Comparison of ENCODE assay signal across 19 mouse cellular contexts in the genomic region with DNA sequence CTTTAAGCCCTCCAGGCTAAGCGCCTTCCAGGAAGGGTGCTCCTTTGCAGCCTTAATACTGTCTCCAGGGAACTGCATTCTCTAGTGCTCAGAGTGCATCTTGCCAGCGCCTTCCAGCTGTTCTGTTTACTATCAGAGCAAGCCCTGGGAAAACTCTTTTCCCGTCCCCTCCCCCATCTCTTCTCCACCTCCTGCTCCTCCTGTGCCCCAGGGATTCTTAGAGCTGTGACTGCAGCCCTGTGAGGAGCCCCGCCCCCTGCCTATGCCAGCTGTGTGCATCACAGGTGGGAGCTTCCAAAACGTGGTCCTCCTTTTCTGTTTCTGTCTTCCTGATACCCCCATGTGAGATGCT.
DNase-seq lines count a peak whose midpoint lies in the region; ATAC-seq and TF ChIP-seq lines count a peak whose summit lies in the region.
"Had no signal": no experiment of that assay in that cellular context is flagged by ENCODE, and none has a peak within 500 bp of the region (broad histone marks: within the 10 kb centered on the region; RNA-seq: fewer than 3 reads in every experiment).

No protein-coding gene starts in this region.

- H3K36me3 ChIP-seq in forebrain, embryonic 10.5 days (replicated peaks): no peaks in the 10 kb centered on the region
- H3K36me3 ChIP-seq in forebrain, embryonic 12.5 days (replicated peaks): no peaks in the 10 kb centered on the region
- H3K36me3 ChIP-seq in midbrain, embryonic 11.5 days (ENCODE audit: control insufficient read depth, insufficient read depth, low read length): no peaks in the 10 kb centered on the region
- H3K36me3 ChIP-seq in midbrain, embryonic 10.5 days: no peaks in the 10 kb centered on the region
- no peaks in the 10 kb centered on the region for H3K36me3 ChIP-seq in midbrain, embryonic 15.5 days (replicated peaks)
- H3K36me3 ChIP-seq: embryonic facial prominence, embryonic 15.5 days; heart, embryonic 13.5 days; limb, embryonic 15.5 days; liver, embryonic 15.5 days; neural tube, embryonic 12.5 days had no signal

- H3K9ac ChIP-seq in forebrain, embryonic 12.5 days: no peak overlapping the region
- no peak overlapping the region for H3K9ac ChIP-seq in midbrain, embryonic 11.5 days (ENCODE audit: low read length)
- H3K9ac ChIP-seq in midbrain, embryonic 15.5 days: no peak overlapping the region
- H3K9ac ChIP-seq: embryonic facial prominence, embryonic 15.5 days; heart, embryonic 13.5 days; limb, embryonic 15.5 days; liver, embryonic 15.5 days; neural tube, embryonic 12.5 days had no signal

- no peak for TF ChIP-seq CTCF in brain, embryonic 14.5 days (IDR thresholded peaks at IDR 0.05; ENCODE audit: borderline replicate concordance, extremely low read depth, insufficient read depth, insufficient read length)

- H3K4me2 ChIP-seq in forebrain, embryonic 12.5 days: no peak overlapping the region
- no peak overlapping the region for H3K4me2 ChIP-seq in midbrain, embryonic 11.5 days
- H3K4me2 ChIP-seq in midbrain, embryonic 15.5 days: no peak overlapping the region
- H3K4me2 ChIP-seq: embryonic facial prominence, embryonic 15.5 days; heart, embryonic 13.5 days; limb, embryonic 15.5 days; liver, embryonic 15.5 days; neural tube, embryonic 12.5 days had no signal

- H3K4me1 ChIP-seq in forebrain, embryonic 10.5 days: peaks cover 49% of the 10 kb centered on the region
- peaks cover 36% of the 10 kb centered on the region for H3K4me1 ChIP-seq in forebrain, embryonic 12.5 days
- H3K4me1 ChIP-seq in midbrain, embryonic 11.5 days (ENCODE audit: control insufficient read depth, insufficient read depth, low read length): peaks cover 5% of the 10 kb centered on the region
- H3K4me1 ChIP-seq in midbrain, embryonic 10.5 days: peaks cover 45% of the 10 kb centered on the region
- H3K4me1 ChIP-seq in midbrain, embryonic 15.5 days: peaks cover 31% of the 10 kb centered on the region
- H3K4me1 ChIP-seq: liver, embryonic 15.5 days had no signal

- TF ChIP-seq POLR2A in brain, embryonic 14.5 days (IDR thresholded peaks at IDR 0.05; ENCODE audit: borderline replicate concordance, extremely low read depth, insufficient read depth, insufficient read length, poor library complexity, severe bottlenecking): no peak

- no peak for ATAC-seq in forebrain, embryonic 12.5 days (ENCODE audit: low FRiP score)
- ATAC-seq in midbrain, embryonic 11.5 days (ENCODE audit: low FRiP score): 0 out of 2 replicates have a peak, but pooled peaks have one; percentile 11
- ATAC-seq in midbrain, embryonic 15.5 days (replicated peaks): peak; percentile 35; the same call in 1 of the 2 replicates

- no peak for DNase-seq in forebrain, embryonic 10.5 days (ENCODE audit: extremely low spot score, low spot score)
- no peak for DNase-seq in midbrain, embryonic 11.5 days (ENCODE audit: low spot score, missing footprints)
- no peak for DNase-seq in midbrain, embryonic 10.5 days (ENCODE audit: low spot score)
- DNase-seq in brain, embryonic 14.5 days (ENCODE audit: low read depth): peak; percentile 56
- DNase-seq in adrenal gland, postnatal 14 days: no peak
- no peak for DNase-seq in embryo, embryonic 10.5 days (ENCODE audit: low spot score)
- DNase-seq: cerebellum, adult 8-10 months; gastrocnemius, adult 2 months; kidney, adult 18-20 months; right cerebral cortex, postnatal 25 days; thymus, adult 18-20 months had no signal

- H3K27me3 ChIP-seq in forebrain, embryonic 10.5 days (ENCODE audit: poor library complexity, severe bottlenecking): peaks cover 73% of the 10 kb centered on the region
- H3K27me3 ChIP-seq in forebrain, embryonic 12.5 days: peaks cover 69% of the 10 kb centered on the region
- H3K27me3 ChIP-seq in midbrain, embryonic 11.5 days (ENCODE audit: control insufficient read depth, insufficient read depth, low read length): no peaks in the 10 kb centered on the region
- H3K27me3 ChIP-seq in midbrain, embryonic 10.5 days (ENCODE audit: low read depth, poor library complexity, severe bottlenecking): peaks cover 50% of the 10 kb centered on the region
- H3K27me3 ChIP-seq in midbrain, embryonic 15.5 days (replicated peaks): no peaks in the 10 kb centered on the region

- H3K9me3 ChIP-seq in forebrain, embryonic 10.5 days: no peaks in the 10 kb centered on the region
- H3K9me3 ChIP-seq in forebrain, embryonic 12.5 days: no peaks in the 10 kb centered on the region
- H3K9me3 ChIP-seq in midbrain, embryonic 11.5 days (ENCODE audit: control insufficient read depth, low read length): no peaks in the 10 kb centered on the region
- H3K9me3 ChIP-seq in midbrain, embryonic 10.5 days (replicated peaks): no peaks in the 10 kb centered on the region
- no peaks in the 10 kb centered on the region for H3K9me3 ChIP-seq in midbrain, embryonic 15.5 days
- H3K9me3 ChIP-seq: embryonic facial prominence, embryonic 15.5 days; heart, embryonic 13.5 days; limb, embryonic 15.5 days; liver, embryonic 15.5 days; neural tube, embryonic 12.5 days had no signal

- WGBS in forebrain, embryonic 10.5 days: under 1% methylated on average over 5 of the region's 5 CpGs
- WGBS in forebrain, embryonic 12.5 days: 6% methylated on average over 5 of the region's 5 CpGs
- WGBS in midbrain, embryonic 11.5 days: 4% methylated on average over 5 of the region's 5 CpGs
- 5% methylated on average over 5 of the region's 5 CpGs for WGBS in midbrain, embryonic 10.5 days
- 5% methylated on average over 5 of the region's 5 CpGs for WGBS in midbrain, embryonic 15.5 days

- H3K4me3 ChIP-seq in forebrain, embryonic 10.5 days: no peak overlapping the region
- H3K4me3 ChIP-seq in forebrain, embryonic 12.5 days (replicated peaks): no peak overlapping the region
- no peak overlapping the region for H3K4me3 ChIP-seq in midbrain, embryonic 11.5 days (ENCODE audit: low read depth, low read length)
- H3K4me3 ChIP-seq in midbrain, embryonic 10.5 days: no peak overlapping the region
- no peak overlapping the region for H3K4me3 ChIP-seq in midbrain, embryonic 15.5 days
- H3K4me3 ChIP-seq: embryonic facial prominence, embryonic 15.5 days; gastrocnemius, adult 2 months; heart, embryonic 13.5 days; limb, embryonic 15.5 days; liver, embryonic 15.5 days; neural tube, embryonic 12.5 days had no signal

- peak overlapping the region; percentile 51; the same call in 1 of the 2 replicates for H3K27ac ChIP-seq in forebrain, embryonic 10.5 days
- H3K27ac ChIP-seq in forebrain, embryonic 12.5 days: no peak overlapping the region
- H3K27ac ChIP-seq in midbrain, embryonic 11.5 days (ENCODE audit: low read depth, low read length): no peak overlapping the region
- H3K27ac ChIP-seq in midbrain, embryonic 10.5 days (replicated peaks): no peak overlapping the region; the same call in 1 of the 2 replicates
- no peak overlapping the region; the same call in 1 of the 2 replicates for H3K27ac ChIP-seq in midbrain, embryonic 15.5 days
- H3K27ac ChIP-seq: embryonic facial prominence, embryonic 15.5 days; gastrocnemius, adult 2 months; heart, embryonic 13.5 days; kidney, postnatal 0 days; limb, embryonic 15.5 days; liver, embryonic 15.5 days; neural tube, embryonic 12.5 days had no signal
